Mouse (Mus musculus) E14TG2a.4 (cell line): Measurements from ENCODE around the gene Gramd1b.

Experiments used
- H3K27me3 ChIP-seq: 2 replicates; pipeline ENCODE4 v1.6.1; 2014; ENCODE audit warnings: low read length, control low read depth; ENCODE audit not compliant: insufficient read depth
- H3K36me3 ChIP-seq: 2 replicates; pipeline ENCODE4 v1.6.1; 2014; ENCODE audit warnings: low read length, control low read depth; ENCODE audit not compliant: insufficient read depth
- H3K4me1 ChIP-seq: replicated peaks from 2 replicates; pipeline ENCODE4 v1.6.1; 2014; ENCODE audit warnings: low read depth, low read length, control low read depth
- H3K4me3 ChIP-seq: replicated peaks from 2 replicates; pipeline ENCODE4 v1.5.1; 2014; ENCODE audit warnings: mild to moderate bottlenecking, low read length
- H3K9me3 ChIP-seq: 2 replicates; pipeline ENCODE4 v1.6.1; 2014; ENCODE audit warnings: low read length, control low read depth
- CTCF ChIP-seq: conservative IDR thresholded peaks from 2 replicates; pipeline ENCODE4 v1.5.1; 2014; ENCODE audit warnings: low read length
- NANOG ChIP-seq: IDR thresholded peaks from 2 replicates; pipeline ENCODE4 v1.6.1; 2014; ENCODE audit warnings: borderline replicate concordance, low read length, mixed read lengths
- POU5F1 ChIP-seq: IDR thresholded peaks from 2 replicates; pipeline ENCODE4 v1.6.1; 2014; ENCODE audit warnings: low read length, borderline replicate concordance

The Gramd1b gene

DNA sequence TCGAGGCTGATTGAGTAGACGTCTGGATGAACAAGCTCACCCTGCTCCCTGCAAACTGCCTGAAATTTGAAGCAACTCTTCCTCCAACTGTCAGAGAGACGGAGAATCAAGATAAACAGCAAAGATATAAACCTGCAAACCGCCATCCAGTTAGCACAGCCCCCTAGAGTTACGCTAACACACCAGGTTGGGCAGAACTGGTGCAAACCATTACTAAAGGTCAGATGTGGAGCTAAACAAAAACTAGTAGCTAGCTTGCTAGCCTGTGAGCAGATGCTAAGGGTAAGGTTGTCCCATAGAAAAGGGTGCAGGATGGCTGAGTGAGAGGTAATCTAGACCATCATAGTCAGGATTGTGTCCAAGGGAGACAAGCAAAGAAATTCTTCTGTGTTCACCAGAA lies 80.4 kb downstream of the Gramd1b start:
- H3K27me3 ChIP-seq: peaks cover 28% of the 10 kb centered on the region

DNA sequence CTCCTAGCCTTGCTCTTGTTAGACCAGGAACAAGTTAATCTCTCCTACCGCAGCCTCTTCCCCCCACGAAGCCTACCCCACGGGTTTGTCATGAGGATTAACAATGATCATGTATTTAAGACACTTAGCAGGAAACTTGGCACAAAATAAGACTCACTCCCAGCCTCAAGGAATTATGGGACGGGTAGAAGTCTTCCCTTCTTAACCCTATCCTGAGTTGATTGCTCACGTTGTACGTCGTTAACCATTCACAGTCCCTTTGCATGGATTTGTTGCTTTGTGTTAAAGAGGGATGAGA lies 80.8 kb downstream of the Gramd1b start:
- peaks cover 6% of the 10 kb centered on the region for H3K4me1 ChIP-seq
- H3K4me3 ChIP-seq: no peak overlapping the region
- no peaks in the 10 kb centered on the region for H3K9me3 ChIP-seq
- TF ChIP-seq NANOG: no peak
- H3K27me3 ChIP-seq: peaks cover 25% of the 10 kb centered on the region
- no peaks in the 10 kb centered on the region for H3K36me3 ChIP-seq

More for the DNA sequence above, 80.4 kb downstream of the Gramd1b start:
- Histone ChIP-seq H3K4me1 (peaks cover 6% of the 10 kb centered on the region), H3K9me3 (no peaks in the 10 kb centered on the region), H3K4me3 (no peak overlapping the region), H3K36me3 (no peaks in the 10 kb centered on the region)
- TF ChIP-seq CTCF: no peak
- TF ChIP-seq POU5F1: no peak
- TF ChIP-seq NANOG: no peak

DNA sequence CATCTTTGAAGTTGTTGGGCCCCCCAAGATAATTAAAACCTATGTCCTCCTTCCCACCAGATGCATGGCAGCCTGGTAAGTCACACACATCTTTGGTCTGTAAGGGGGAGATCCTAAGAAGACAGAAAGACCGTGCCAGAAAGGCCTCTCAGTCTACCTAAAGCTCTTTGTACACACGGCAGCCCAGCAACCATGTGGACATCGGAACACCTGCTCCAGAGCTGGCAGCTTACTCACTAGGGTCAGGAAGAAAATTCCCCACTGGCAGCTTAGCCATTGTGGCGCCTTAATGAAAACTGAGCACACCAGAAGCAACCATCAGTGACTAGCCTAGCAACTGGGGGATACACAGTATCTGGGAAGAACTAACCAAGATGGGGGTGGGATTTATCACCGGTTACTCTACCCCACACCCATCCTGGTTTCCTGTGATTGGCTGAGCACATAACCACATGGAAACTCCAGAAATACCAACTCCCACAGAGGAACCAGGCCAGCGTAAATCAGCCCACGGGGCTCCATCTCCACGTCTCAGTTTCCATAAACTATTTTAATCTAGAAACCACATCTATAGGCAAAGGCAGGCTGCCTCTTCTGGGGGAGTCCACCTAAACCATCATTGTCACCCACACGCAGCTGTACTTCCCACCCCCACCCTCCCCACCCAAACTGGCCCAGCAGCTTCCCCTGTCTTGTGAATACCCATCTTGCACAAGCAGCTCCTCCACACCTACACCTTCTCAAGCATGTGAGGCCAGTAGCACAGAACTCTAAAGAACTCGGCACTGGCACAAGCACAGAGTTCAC lies 81.4 kb downstream of the Gramd1b start:
- Histone ChIP-seq H3K9me3 (no peaks in the 10 kb centered on the region), H3K4me1 (peaks cover 1% of the 10 kb centered on the region), H3K36me3 (no peaks in the 10 kb centered on the region), H3K27me3 (peaks cover 20% of the 10 kb centered on the region), H3K4me3 (no peak overlapping the region)
- TF ChIP-seq POU5F1 (no peak), CTCF (no peak), NANOG (no peak)

DNA sequence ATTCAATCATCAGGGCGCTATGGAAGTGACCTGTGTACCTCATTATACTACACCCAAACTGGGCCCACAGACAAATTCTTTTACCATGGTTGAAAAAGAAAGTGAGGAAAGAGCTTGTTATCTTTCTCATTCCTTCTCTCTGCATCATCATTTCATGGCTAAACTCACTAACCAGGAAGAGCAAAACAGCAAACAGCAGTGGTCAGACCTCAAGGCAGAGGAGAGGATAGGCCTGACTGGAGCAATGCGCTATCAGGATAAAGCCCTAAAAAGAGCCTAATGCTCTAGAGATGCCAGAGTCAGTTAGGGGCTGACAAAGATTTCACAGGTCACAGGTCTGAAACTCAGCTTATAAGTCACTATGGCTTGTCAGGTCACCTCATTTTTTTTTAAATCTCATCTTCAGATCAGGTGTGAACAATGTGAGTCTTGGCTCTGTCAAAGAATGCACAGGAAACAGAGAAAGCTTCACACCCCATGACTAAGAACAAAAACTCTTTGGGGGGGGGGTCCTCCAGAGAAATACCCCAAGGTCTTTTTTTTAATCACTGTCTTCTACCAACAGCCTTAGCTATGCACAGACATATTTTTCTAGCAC lies 82.4 kb downstream of the Gramd1b start:
- TF ChIP-seq NANOG (no peak), POU5F1 (no peak), CTCF (no peak)

DNA sequence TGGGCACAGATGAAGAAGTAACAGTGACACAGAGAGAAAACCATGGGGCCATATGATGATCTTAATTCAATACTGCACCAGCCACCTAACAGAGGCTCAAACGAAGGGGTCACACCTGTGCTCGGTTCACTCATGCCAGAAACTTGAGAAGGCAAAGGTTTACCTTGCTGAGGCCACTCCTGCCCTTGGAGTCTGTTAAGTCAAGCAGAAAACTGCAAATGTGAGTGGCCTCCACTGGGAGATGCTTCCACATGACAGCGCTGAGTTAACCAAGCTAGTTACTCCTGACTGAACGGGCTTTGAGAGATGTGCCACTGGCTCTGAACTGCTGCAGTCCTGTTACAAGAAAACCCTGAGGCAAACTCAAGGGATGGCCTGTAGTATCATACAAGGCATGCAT lies 83.9 kb downstream of the Gramd1b start:
- H3K4me3 ChIP-seq: no peak overlapping the region
- no peaks in the 10 kb centered on the region for H3K9me3 ChIP-seq
- 0 out of 2 replicates have a peak, but pooled peaks cover 4% of the 10 kb centered on the region for H3K4me1 ChIP-seq
- no peaks in the 10 kb centered on the region for H3K36me3 ChIP-seq
- TF ChIP-seq CTCF (no peak), NANOG (no peak), POU5F1 (no peak)
- 0 out of 2 replicates have a peak, but pooled peaks cover 2% of the 10 kb centered on the region for H3K27me3 ChIP-seq

More for the DNA sequence above, 82.4 kb downstream of the Gramd1b start:
- peaks cover 9% of the 10 kb centered on the region for H3K27me3 ChIP-seq
- 0 out of 2 replicates have a peak, but pooled peaks cover 2% of the 10 kb centered on the region for H3K4me1 ChIP-seq
- H3K9me3 ChIP-seq: no peaks in the 10 kb centered on the region
- H3K36me3 ChIP-seq: no peaks in the 10 kb centered on the region
- no peak overlapping the region for H3K4me3 ChIP-seq

DNA sequence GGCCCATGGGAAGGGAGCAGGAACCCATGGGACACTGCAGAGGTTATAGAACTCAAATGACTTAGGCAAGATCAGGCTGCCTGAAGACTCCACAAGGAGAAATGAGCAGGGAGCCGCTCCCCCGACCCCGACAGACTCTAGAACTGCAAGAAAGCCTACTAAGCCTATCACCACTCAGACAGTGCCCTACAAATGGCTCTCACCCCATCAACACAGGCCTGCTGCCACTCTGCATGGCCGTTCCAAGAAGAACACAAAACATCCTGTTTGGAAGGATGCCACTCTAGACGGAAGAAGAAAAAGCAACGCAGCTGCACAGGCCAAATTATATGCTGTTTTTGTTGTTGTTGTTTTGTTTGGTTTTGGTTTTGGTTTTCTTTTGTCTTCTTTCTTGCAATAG lies 86.2 kb downstream of the Gramd1b start:
- Histone ChIP-seq H3K4me3 (no peak overlapping the region), H3K4me1 (0 out of 2 replicates have a peak, but pooled peaks cover 6% of the 10 kb centered on the region), H3K36me3 (no peaks in the 10 kb centered on the region), H3K27me3 (0 out of 2 replicates have a peak, but pooled peaks cover 2% of the 10 kb centered on the region), H3K9me3 (no peaks in the 10 kb centered on the region)
- TF ChIP-seq CTCF: no peak
- no peak for TF ChIP-seq NANOG
- no peak for TF ChIP-seq POU5F1

DNA sequence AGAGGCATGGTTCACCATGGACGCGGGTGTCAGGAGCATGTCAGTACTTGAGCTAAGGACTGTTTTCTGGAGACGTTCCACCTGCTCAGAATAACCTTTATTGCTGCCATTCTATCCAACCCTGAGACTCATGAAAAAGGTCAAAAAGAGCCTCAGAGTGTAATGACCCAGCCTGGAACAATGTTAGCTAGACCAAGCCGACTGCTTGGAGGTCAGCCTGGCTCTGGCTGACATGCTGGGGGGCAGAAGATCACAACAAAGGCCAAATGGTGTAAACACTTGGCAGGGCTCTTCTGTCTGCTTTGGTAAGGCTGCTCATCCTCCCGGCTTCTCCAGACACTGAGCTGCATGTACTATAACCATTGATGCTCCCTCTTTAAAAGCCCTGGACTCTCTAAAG lies 88.4 kb downstream of the Gramd1b start:
- Histone ChIP-seq H3K27me3 (0 out of 2 replicates have a peak, but pooled peaks cover 2% of the 10 kb centered on the region), H3K9me3 (no peaks in the 10 kb centered on the region), H3K4me1 (peaks cover 25% of the 10 kb centered on the region), H3K4me3 (no peak overlapping the region), H3K36me3 (no peaks in the 10 kb centered on the region)
- TF ChIP-seq NANOG (no peak), POU5F1 (no peak), CTCF (no peak)

DNA sequence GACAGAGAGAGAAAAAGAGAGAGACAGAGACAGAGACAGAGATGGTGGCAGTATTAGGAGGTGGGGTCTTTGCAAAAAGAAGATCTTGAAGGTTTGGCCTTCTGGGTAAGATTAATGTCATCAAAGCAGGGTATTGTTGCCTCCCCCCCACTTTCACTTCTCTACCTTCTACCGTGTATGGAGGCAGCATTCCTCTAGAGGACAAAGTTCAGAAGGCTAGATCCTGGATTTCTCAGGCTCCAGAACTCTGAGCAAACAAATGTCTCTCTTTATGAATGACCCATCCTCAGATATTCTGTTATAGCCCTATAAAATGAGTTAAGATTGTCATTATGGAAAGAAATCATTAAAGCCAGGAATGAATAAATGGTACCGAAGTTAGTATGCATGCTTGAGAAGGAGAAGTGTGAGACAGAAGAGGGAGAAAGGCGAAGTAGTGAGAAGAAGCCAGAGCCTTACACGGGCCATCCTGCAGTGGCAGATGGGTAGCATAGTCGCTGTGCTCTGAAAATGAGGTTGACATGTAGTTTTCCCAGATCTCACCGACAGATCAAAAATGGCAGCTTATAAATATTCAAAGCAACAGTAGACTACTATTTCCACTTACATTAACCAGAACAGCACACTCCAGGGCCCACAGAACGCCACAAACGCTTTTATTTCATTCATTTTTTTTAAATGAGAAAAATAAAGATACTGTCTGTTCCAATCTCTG lies 91.1 kb downstream of the Gramd1b start:
- peaks cover 28% of the 10 kb centered on the region for H3K4me1 ChIP-seq
- TF ChIP-seq CTCF: no peak
- no peak for TF ChIP-seq POU5F1
- no peak for TF ChIP-seq NANOG
- H3K27me3 ChIP-seq: no peaks in the 10 kb centered on the region
- H3K36me3 ChIP-seq: no peaks in the 10 kb centered on the region
- no peaks in the 10 kb centered on the region for H3K9me3 ChIP-seq
- H3K4me3 ChIP-seq: no peak overlapping the region
